Comparison of ENCODE assay signal across 8 mouse cellular contexts in the genomic region with DNA sequence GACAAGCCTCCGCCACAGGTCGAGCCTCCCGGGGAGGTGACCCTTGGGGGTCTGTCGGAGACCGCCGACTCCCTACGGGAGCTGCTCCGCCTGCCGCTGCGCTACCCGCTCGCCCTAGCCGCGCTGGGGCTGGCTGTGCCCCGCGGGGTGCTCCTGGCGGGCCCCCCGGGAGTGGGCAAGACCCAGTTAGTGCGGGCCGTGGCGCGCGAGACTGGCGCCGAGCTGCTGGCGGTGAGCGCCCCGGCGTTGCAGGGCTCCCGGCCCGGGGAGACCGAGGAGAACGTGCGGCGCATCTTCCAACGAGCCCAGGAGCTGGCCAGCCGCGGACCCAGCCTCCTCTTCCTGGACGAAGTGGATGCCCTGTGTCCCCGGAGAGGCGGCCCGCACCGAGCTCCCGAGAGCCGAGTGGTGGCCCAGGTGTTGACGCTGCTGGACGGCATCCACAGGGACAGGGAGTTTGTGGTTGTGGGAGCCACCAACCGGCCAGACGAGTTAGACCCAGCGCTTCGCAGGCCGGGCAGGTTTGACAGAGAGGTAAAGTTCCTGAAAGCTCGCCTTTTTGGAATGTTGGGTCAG. TPM values are rescaled to one million over a fixed set of nuclear protein-coding genes. Genes with fewer than 3 reads are reported as not detected.
DNase-seq lines count a peak whose midpoint lies in the region; ATAC-seq and TF ChIP-seq lines count a peak whose summit lies in the region.

No protein-coding gene starts in this region.

- H3K4me1 ChIP-seq in forebrain, embryonic 11.5 days (replicated peaks; ENCODE audit: control insufficient read depth, insufficient read depth, low read length) = 0 out of 2 replicates have a peak, but pooled peaks cover 4% of the 10 kb centered on the region
- no peaks in the 10 kb centered on the region for H3K4me1 ChIP-seq in hindbrain, embryonic 11.5 days (replicated peaks; ENCODE audit: control insufficient read depth, insufficient read depth, low read length)
- H3K4me1 ChIP-seq in limb, embryonic 14.5 days (ENCODE audit: control insufficient read depth, insufficient read depth, low read length) = 0 out of 2 replicates have a peak, but pooled peaks cover 9% of the 10 kb centered on the region
- H3K4me1 ChIP-seq in midbrain, embryonic 14.5 days (ENCODE audit: control insufficient read depth, insufficient read depth, low read length) = peaks cover 11% of the 10 kb centered on the region

- peak overlapping the region; percentile 93 for H3K9ac ChIP-seq in forebrain, embryonic 11.5 days (ENCODE audit: low read length)
- peak overlapping the region; percentile 91 for H3K9ac ChIP-seq in hindbrain, embryonic 11.5 days (ENCODE audit: low read depth, low read length)
- H3K9ac ChIP-seq in limb, embryonic 14.5 days (ENCODE audit: low read depth, low read length, severe bottlenecking) = peak overlapping the region; percentile 92
- H3K9ac ChIP-seq in midbrain, embryonic 14.5 days (replicated peaks; ENCODE audit: low read length) = peak overlapping the region; percentile 91

- no peak; the same call in none of the 2 replicates for ATAC-seq in forebrain, embryonic 11.5 days (replicated peaks; ENCODE audit: low FRiP score)
- peak; percentile 68; the same call in 1 of the 2 replicates for ATAC-seq in hindbrain, embryonic 11.5 days (ENCODE audit: low FRiP score)
- peak; percentile 16 for ATAC-seq in limb, embryonic 14.5 days (ENCODE audit: low FRiP score, low read depth)
- peak; percentile 41 for ATAC-seq in midbrain, embryonic 14.5 days (ENCODE audit: low FRiP score, low TSS enrichment)

- DNase-seq in left cerebral cortex, adult 2 months (ENCODE audit: extremely low spot score in 1 of 2, low spot score in 2 of 2) = peak; percentile 17 to 27
- no peak for DNase-seq in left cerebral cortex, adult 8-10 months (ENCODE audit: low spot score in 2 of 2)
- peak; percentile 47 for DNase-seq in brain, adult 2 months (ENCODE audit: low read depth, low spot score)
- DNase-seq in forebrain, embryonic 11.5 days (ENCODE audit: low spot score) = peak; percentile 72
- peak; percentile 46 for DNase-seq in hindbrain, embryonic 11.5 days (ENCODE audit: low spot score)
- DNase-seq in limb, embryonic 14.5 days (ENCODE audit: low spot score) = no peak
- peak; percentile 48 for DNase-seq in midbrain, embryonic 14.5 days
- peak; percentile 61 for DNase-seq in thymus, postnatal 4 days

- H3K4me2 ChIP-seq in forebrain, embryonic 11.5 days (ENCODE audit: low read depth, low read length, severe bottlenecking) = peak overlapping the region; percentile 88
- peak overlapping the region; percentile 96 for H3K4me2 ChIP-seq in hindbrain, embryonic 11.5 days (replicated peaks; ENCODE audit: low read depth, low read length)
- peak overlapping the region; percentile 98 for H3K4me2 ChIP-seq in limb, embryonic 14.5 days (replicated peaks; ENCODE audit: low read depth, low read length, severe bottlenecking)
- peak overlapping the region; percentile 97 for H3K4me2 ChIP-seq in midbrain, embryonic 14.5 days (ENCODE audit: low read length)

- no peaks in the 10 kb centered on the region for H3K9me3 ChIP-seq in forebrain, embryonic 11.5 days (ENCODE audit: control insufficient read depth, low read length)
- no peaks in the 10 kb centered on the region for H3K9me3 ChIP-seq in hindbrain, embryonic 11.5 days (ENCODE audit: control insufficient read depth, low read length)
- H3K9me3 ChIP-seq in limb, embryonic 14.5 days (ENCODE audit: control insufficient read depth, low read length) = no peaks in the 10 kb centered on the region
- H3K9me3 ChIP-seq in midbrain, embryonic 14.5 days (ENCODE audit: control insufficient read depth, low read length) = no peaks in the 10 kb centered on the region

- TF ChIP-seq CTCF in left cerebral cortex, adult 2 months (IDR thresholded peaks at IDR 0.05) = no peak

- peak overlapping the region; percentile 99 for H3K4me3 ChIP-seq in left cerebral cortex, adult 2 months
- H3K4me3 ChIP-seq in forebrain, embryonic 11.5 days (ENCODE audit: low read depth, low read length) = peak overlapping the region; percentile 94
- H3K4me3 ChIP-seq in hindbrain, embryonic 11.5 days (ENCODE audit: low read depth, low read length) = peak overlapping the region; percentile 98
- peak overlapping the region; percentile 92 for H3K4me3 ChIP-seq in limb, embryonic 14.5 days (replicated peaks; ENCODE audit: low read length)
- peak overlapping the region; percentile 99 for H3K4me3 ChIP-seq in midbrain, embryonic 14.5 days (replicated peaks; ENCODE audit: low read depth, low read length)

- no peaks in the 10 kb centered on the region; the same call in 1 of the 2 replicates for H3K36me3 ChIP-seq in forebrain, embryonic 11.5 days (ENCODE audit: control insufficient read depth, insufficient read depth, low read length)
- peaks cover 2% of the 10 kb centered on the region; the same call in 1 of the 2 replicates for H3K36me3 ChIP-seq in hindbrain, embryonic 11.5 days (ENCODE audit: control insufficient read depth, insufficient read depth, low read length)
- H3K36me3 ChIP-seq in limb, embryonic 14.5 days (ENCODE audit: control insufficient read depth, insufficient read depth, low read length) = peaks cover 17% of the 10 kb centered on the region
- peaks cover 18% of the 10 kb centered on the region for H3K36me3 ChIP-seq in midbrain, embryonic 14.5 days (ENCODE audit: control insufficient read depth, insufficient read depth, low read length)

- peak overlapping the region; percentile 79 for H3K27ac ChIP-seq in left cerebral cortex, adult 2 months
- H3K27ac ChIP-seq in forebrain, embryonic 11.5 days (ENCODE audit: low read depth, low read length) = no peak overlapping the region
- peak overlapping the region; percentile 62; the same call in 1 of the 2 replicates for H3K27ac ChIP-seq in hindbrain, embryonic 11.5 days (ENCODE audit: low read depth, low read length)
- 0 out of 2 replicates have a peak overlapping the region, but pooled peaks have one; percentile 19 for H3K27ac ChIP-seq in limb, embryonic 14.5 days (replicated peaks; ENCODE audit: low read depth, low read length)
- peak overlapping the region; percentile 84 for H3K27ac ChIP-seq in midbrain, embryonic 14.5 days (replicated peaks; ENCODE audit: low read depth, low read length)

- no peaks in the 10 kb centered on the region for H3K27me3 ChIP-seq in forebrain, embryonic 11.5 days (ENCODE audit: control insufficient read depth, insufficient read depth, low read length)
- no peaks in the 10 kb centered on the region for H3K27me3 ChIP-seq in hindbrain, embryonic 11.5 days (ENCODE audit: control insufficient read depth, insufficient read depth, low read length)
- H3K27me3 ChIP-seq in limb, embryonic 14.5 days (ENCODE audit: control insufficient read depth, insufficient read depth, low read length) = no peaks in the 10 kb centered on the region
- H3K27me3 ChIP-seq in midbrain, embryonic 14.5 days (ENCODE audit: control insufficient read depth, insufficient read depth, low read length) = no peaks in the 10 kb centered on the region

- WGBS in forebrain, embryonic 11.5 days = under 1% methylated on average over 53 of the region's 53 CpGs
- under 1% methylated on average over 48 of the region's 53 CpGs for WGBS in hindbrain, embryonic 11.5 days
- 1% methylated on average over 50 of the region's 53 CpGs for WGBS in limb, embryonic 14.5 days
- WGBS in midbrain, embryonic 14.5 days = under 1% methylated on average over 53 of the region's 53 CpGs

- TF ChIP-seq POLR2A in limb, embryonic 14.5 days (IDR thresholded peaks at IDR 0.05; ENCODE audit: borderline replicate concordance, extremely low read depth, insufficient read depth, insufficient read length) = no peak

- intact Hi-C loops in left cerebral cortex, adult 2 months (cut with DNase I) = loop anchor here (10.0 kb wide), 1 partner anchor 123 kb away; no protein-coding TSS in a partner anchor

RNA-seq across cellular contexts. Expression of gene AA467197, which starts 5.5 kb away (rescaled TPM):
- under 1 TPM in 1 of 2 experiments, not detected in 1; 0.49 TPM for total RNA-seq in left cerebral cortex, adult 2 months (2021)
- total RNA-seq in left cerebral cortex, adult 8-10 months (2022) = 1 to 10 TPM in 1 of 4 experiments, under 1 TPM in 1, not detected in 2; 0.65 to 1.0 TPM
- polyA plus RNA-seq in forebrain, embryonic 11.5 days (2014; fragmentation: Nextera tagmentation; extraction: Ambion mirVana) = 0.27 and 0.51 TPM in 2 replicates
- polyA plus RNA-seq in hindbrain, embryonic 11.5 days (2014; fragmentation: Nextera tagmentation; extraction: Ambion mirVana) = 0.59 TPM in 1 of 2 replicates, not detected in the other
- polyA plus RNA-seq in limb, embryonic 14.5 days (2012; rRNA removed) = 0.30 and 0.55 TPM in 2 replicates
- 0.26 TPM in 1 of 2 replicates, not detected in the other for polyA plus RNA-seq in limb, embryonic 14.5 days (2014; fragmentation: Nextera tagmentation; extraction: Ambion mirVana)
- 0.32 and 0.76 TPM in 2 replicates for polyA plus RNA-seq in midbrain, embryonic 14.5 days (2014; fragmentation: Nextera tagmentation; extraction: Ambion mirVana)

RNA-seq across cellular contexts. Expression of gene Gatm, which starts 20.2 kb away (rescaled TPM):
- 10 to 100 TPM; 51.8 to 52.0 TPM for total RNA-seq in left cerebral cortex, adult 2 months (2021)
- total RNA-seq in left cerebral cortex, adult 8-10 months (2022) = 100 to 1,000 TPM in 3 of 4 experiments, 10 to 100 TPM in 1; 97.7 to 112 (median 104) TPM
- polyA plus RNA-seq in forebrain, embryonic 11.5 days (2014; fragmentation: Nextera tagmentation; extraction: Ambion mirVana) = 19.6 and 19.9 TPM in 2 replicates
- 16.0 and 17.7 TPM in 2 replicates for polyA plus RNA-seq in hindbrain, embryonic 11.5 days (2014; fragmentation: Nextera tagmentation; extraction: Ambion mirVana)
- 29.4 and 35.6 TPM in 2 replicates for polyA plus RNA-seq in limb, embryonic 14.5 days (2012; rRNA removed)
- polyA plus RNA-seq in limb, embryonic 14.5 days (2014; fragmentation: Nextera tagmentation; extraction: Ambion mirVana) = 40.1 and 54.5 TPM in 2 replicates
- 27.8 and 39.6 TPM in 2 replicates for polyA plus RNA-seq in midbrain, embryonic 14.5 days (2014; fragmentation: Nextera tagmentation; extraction: Ambion mirVana)

Comparison
In these comparisons a context has a peak if more than half of its experiments do, and no peak if none do; other contexts are left out.
1. DNase-seq: peak in left cerebral cortex, adult 2 months (2 of 2), brain, adult 2 months (single experiment), forebrain, embryonic 11.5 days (single experiment), hindbrain, embryonic 11.5 days (single experiment), midbrain, embryonic 14.5 days (single experiment) and thymus, postnatal 4 days (single experiment); none in left cerebral cortex, adult 8-10 months (0 of 2) and limb, embryonic 14.5 days (single experiment).
2. Peak in every context shown above with its lines, with median percentiles within 50 percentile points of each other: H3K4me3 ChIP-seq, H3K4me2 ChIP-seq and H3K9ac ChIP-seq.